Mouse (Mus musculus): Measurements from ENCODE around the gene Plin4.

Plin4 gene

DNA sequence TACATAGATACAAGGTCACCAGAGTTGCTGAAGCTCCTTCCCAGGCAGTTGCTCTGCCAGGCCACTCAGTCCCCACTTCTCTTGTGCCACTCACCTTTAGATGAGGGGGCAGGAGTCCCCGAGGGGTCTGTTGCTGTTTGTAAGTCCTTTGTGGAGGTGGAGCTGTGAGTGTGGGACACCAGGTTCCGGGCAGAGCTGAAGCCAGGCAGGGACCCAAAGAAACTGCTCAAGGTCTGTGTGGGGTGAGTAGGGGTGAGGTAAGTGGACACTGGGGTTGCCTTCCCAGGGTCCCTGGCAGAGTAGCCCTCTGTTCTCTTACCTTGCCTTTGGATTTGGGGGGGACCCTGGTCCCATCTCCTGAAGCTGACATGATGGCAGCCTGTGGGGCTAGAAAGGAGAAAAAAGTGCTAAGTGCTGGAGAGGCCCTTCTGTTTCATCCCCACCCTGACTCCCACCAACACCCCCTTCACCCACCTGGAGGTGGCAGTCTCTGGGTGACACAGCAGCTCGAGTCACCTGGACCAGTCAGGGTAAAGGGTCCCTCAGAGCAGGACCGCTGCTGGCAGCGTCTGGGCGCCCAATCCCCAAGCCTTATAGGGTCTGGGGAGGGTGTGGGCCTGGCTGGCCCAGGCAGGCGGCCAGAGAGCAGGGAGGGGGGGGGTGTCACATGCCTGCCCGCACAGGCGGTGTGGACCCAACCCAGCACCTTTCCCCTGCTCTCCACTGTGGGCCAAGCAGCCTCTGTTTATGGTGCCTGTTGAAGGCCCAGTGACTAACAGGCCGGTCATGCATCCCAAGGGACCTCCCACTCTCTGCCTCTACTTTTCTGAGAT lies at the start of gene Plin4:
Gene Plin4, minus strand, starts transcription at position 585 of the 833 bp plus-strand sequence.
- DNase-seq (ENCODE audit: low spot score), result peak; percentile 64

DNA sequence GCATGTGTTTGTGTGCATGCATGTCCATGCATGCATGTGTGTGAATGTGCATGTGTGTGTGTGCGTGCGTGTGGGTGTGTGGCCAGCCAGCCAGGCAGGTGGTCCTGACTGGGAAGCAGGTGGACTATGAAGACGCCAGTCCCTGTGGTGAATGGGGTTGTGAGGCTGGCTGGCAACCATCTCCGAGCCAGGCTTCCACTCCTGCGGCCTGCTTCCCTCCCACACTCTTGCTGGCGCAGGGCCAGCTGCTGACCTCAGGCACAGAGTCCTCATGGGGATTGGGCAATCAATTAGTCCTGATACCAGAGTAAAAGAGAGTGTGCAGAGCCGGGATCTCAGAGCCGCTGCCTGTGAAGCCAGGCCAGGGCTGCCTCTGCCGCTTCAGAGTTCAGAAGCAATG lies 44.0 kb upstream of the Plin4 start:
- peak; percentile 47 for DNase-seq (ENCODE audit: low spot score)

DNA sequence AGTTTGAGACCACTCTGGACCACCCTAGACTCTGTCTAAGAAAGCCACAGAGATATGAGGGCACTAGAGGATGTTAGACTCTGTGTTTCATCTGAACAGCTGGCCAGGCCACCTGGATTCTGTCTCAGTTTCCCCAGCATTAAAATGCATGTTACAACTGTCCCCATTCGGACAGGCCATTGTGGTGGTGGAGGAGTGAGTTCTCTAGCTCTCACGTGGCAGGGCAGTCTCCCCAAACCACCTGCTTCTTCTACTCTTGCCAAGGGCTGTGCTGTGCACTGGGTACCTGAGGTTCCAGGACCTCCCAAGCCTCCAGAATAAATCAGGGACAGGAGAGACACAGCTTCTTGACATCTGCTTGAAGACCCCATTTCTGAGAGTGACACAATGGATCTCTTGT lies 40.3 kb upstream of the Plin4 start:
- no peak for DNase-seq (ENCODE audit: low spot score)

DNA sequence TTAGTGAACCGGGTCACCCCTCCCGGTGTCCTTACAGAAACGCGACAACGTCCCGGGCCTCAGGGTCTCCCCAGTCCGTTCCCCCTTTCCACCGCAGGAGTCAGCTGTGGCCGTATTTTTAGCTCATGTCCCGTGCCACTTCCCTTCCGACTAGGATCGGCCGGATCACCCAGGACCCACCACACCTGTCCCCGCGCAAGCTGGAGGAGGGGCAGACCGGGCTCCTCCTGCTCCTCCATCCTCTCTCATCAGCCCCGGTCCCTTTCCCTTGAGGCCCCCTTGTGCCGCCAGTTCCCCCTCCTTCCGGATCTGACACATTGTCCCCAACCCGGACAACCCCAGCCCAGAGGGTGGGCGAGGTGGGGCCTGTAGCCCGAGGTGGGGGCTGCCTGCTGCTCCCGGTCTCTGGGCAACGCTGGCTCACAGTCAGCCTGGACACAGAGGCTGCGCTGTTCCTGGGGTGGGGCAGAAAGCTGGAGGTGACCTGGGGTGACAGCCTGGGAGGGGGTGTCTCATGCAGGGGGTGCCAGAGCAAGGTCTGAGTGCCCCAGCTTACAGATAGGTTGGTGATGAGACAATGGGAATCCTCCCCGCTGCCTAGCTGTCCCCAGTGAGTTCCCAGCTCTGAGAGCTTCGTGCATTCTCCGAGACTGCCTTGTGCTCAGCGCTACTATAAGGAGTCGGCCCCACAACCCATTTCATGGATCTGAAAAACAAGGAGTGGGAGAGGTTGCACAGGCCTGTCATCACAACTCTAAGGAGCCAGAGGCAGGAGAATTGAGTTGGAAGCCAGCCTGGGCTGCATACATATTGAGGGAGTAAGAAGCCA lies 39.4 kb upstream of the Plin4 start:
- no peak for DNase-seq (ENCODE audit: low spot score)

DNA sequence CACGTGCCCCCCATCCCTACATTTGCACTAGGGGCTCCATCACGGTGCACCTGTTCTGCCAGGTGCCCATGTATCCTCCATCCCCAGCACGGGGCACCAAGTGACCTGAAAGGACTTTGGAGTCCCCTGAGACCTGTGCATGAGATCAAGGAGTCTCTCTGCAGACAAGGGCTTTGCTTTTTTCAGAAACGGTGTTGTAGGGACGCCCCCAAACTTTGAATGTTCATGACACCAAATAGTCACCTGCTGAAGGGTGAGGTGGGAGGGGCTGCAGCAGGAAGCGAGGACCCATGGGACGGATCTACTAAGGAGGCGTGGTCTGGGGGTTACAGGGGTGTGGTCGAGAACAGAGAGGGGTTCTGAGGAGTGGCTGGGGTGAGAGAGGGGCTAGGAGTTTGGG lies 38.7 kb upstream of the Plin4 start:
- no peak for DNase-seq (ENCODE audit: low spot score)

DNA sequence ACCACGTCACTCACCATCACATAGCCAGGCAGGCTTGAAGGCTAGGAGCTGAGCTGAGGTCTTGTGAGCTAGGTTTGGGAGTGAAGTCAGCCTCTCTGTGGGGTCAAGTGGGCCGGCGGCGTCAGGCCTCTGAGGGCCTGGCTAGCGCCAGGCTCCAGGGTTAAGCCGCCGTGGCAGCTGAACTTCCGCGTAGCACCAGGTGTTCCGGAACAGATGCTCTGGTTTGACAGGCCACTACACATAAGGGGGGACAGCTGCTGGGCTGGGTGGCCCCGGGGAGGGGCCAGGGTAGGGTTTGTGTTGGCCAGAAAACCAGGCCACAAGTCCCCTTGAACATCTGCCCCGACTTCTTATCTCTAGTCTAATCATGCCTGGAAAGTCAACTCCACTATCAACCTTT lies 37.8 kb upstream of the Plin4 start:
- no peak for DNase-seq (ENCODE audit: low spot score)

DNA sequence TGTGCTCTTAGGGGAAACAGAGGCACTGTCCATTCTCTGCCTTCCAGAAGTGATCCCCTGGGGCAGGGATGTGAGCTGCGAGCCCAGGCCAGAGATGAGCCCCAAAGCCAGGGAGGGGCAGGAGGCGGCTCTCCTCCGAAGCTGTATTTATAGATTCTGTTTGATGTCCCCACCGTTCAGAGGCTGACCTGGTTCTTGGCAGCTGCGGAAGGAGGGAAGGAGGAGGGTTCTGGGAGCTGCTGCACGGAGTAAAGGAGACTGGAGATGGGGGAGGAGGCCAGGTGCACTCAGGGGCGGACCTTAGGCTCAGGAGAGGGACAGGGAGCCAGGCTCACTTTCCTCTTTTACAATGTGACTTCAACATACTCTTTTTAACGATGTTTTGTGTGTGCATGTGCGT lies 36.5 kb upstream of the Plin4 start:
- no peak for DNase-seq (ENCODE audit: low spot score)

DNA sequence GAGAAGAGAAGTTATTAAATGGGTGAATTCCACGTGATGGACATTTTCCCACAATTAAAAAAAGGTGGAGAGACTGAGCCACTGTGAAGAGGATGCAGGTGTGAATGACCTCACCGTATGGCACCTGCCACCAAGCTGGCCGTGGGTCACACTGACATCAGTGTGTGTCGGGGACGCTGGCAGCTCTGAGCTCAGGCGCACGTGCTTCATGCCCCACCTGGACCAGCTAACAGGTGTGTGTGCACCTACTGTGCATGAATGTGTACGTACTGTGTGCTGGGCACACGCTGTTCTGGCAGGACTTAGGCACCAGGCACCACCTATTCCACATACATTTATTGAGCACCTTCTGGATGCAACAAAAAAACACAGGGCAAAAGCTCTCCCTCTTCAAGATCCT lies 34.9 kb upstream of the Plin4 start:
- DNase-seq (ENCODE audit: low spot score), result no peak

DNA sequence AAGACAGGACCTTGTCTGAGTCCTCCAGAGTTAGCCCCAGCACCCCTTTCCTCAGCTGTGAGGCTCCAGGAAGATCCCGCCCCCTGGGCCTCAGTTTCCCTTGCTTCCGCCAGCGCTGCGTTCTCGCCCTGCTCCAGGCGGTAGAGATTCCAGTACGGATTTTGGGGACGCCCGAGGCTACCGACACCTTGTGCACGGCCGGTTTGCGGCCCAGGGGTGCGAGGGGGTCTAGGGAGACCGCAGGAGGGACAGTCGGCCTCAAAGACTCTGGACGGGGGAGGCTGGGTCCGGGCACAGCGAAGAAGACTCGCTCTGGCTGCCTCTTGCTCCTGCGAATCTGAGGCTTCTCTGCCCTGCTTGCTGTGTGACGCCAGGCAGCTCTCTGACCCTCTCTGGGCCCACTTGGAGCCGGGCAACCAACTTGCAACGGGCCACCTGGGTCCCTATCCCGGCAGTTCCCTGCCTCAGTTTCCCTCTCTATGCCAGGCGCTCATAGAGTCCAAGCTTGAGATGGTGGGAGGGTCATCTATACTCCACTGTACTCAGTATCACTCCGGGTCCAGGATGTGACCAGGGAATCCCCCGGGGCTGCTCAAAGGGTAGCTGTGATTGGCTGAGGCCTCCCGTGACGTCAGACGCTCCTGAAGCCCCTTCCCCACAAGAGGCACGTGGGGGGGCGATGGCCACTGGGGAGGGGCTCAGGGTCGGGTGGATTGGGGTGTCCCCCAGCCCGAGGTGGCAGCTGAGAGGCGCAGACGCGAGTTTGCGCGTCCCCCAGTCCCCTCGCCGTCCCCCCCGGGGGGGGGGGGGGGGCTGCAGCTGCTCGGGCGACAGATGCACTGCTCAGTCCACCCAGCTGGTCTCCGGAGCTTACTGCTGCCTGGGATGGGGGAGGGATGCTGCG lies 32.4 kb upstream of the Plin4 start:
- no peak for DNase-seq (ENCODE audit: low spot score)

DNA sequence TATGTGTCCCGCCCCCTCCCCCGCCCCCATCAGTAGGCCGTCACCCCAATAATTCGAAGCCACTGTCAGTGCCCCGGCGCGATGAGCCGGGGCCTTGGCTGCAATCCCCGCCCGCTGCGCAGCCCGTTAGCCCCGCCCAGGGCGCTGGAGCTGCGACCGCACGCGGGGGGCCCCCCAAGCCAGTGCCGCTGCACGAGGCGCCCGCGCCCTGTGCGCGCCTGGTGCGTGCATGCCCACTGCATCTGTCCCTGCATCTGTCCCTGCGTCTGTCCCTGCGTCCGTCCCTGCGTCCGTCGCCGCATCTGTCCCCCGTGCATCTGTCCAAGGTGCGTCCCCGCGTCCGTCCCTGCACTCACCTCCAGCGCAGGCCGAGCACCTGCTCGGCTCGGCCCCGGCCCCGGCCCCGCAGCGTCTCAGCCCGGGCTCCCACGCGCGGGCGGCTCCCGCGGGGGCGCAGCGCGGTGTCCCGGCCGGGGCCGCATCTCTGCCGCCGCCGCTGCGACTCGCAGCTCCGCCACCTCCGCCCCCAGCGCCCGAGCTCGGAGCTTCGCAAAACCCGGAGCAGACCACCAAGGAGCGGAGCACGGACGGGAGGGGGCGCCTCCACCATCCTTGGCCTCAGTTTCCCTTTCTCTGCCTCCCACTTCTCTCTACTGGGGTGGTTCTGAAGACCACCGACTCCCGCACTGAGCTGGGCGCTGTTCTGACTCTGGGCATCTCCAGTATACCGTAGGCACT lies 30.4 kb upstream of the Plin4 start, which contains the start of gene Sema6b:
Gene Sema6b, minus strand, starts transcription at position 486 of the 738 bp plus-strand sequence.
- peak; percentile 45 for DNase-seq (ENCODE audit: low spot score)

DNA sequence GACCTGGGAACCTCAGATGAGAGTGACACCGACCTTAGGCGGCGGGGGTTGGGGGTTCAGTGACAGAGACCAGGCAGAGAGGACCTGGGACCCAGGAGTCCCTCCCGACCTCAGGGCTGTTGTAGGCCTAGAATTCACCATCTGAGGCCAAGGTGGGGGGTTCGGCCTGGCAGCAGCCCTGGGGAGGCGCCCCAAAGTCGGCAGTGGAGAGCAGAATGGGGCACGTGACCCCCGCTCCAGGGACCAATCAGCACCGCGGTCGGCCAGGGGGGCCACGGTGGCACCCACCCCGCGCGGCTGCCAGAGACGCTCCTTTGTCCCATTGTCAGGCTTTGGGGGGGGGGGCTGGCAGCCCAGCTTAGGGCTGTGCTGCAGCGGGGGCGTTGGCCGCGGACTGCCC lies 29.8 kb upstream of the Plin4 start:
- DNase-seq (ENCODE audit: low spot score), result no peak

DNA sequence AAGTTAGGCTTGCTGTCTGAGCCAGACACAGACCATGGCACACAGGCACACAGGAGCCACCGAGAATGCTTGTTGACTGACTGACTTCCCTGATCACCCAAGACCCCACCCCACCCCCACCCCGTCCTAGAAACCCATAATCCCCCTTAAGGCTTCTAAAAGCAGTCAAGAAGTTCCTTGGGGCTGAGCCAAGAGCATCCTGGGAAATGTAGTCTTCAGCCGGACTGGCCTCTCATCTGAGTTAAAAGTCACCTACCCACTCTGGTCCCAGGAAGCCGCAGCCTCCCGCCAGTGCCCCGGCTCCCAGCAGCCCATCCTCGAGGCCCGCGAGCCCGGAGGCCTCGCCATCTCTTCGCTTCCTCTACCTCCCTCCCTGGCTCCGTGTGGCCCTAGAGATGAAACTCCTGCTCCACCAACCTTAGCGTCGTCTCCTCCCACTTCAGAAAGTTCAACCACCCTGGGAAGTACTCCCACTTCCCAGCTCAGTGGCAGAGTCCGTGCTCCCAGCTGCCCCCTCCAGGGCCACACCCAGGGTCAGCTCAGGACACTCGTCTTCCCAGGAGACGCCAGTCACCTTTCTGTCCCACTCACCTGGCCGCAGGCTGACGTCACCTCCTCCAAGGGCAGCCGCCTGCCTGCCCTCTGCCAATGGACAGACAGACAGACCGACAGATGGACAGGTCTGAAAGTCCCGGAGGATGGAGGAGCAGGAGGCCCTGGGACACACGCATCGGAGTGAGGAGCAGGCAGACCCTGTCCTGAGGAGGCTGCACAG lies 28.4 kb upstream of the Plin4 start:
- no peak for DNase-seq (ENCODE audit: low spot score)

DNA sequence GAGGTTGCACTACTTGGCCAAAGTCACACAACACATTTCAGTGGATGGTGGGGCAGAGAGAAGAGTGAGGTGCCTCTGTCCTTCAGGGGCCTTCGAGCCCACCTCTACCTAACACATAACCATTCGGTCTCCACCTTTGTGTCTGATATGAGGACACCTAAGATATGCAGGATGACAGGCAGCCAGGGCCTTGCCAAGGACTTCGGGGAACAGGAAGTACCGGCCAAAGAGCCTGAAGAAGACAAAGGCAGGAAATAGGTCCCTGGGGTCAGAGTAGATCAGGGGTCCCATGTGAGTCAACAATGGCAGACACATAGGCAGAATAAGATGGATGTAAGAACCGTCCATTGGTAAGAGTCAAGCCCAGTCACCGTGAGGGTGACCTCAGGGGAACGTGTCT lies 27.0 kb upstream of the Plin4 start:
- no peak for DNase-seq (ENCODE audit: low spot score)

DNA sequence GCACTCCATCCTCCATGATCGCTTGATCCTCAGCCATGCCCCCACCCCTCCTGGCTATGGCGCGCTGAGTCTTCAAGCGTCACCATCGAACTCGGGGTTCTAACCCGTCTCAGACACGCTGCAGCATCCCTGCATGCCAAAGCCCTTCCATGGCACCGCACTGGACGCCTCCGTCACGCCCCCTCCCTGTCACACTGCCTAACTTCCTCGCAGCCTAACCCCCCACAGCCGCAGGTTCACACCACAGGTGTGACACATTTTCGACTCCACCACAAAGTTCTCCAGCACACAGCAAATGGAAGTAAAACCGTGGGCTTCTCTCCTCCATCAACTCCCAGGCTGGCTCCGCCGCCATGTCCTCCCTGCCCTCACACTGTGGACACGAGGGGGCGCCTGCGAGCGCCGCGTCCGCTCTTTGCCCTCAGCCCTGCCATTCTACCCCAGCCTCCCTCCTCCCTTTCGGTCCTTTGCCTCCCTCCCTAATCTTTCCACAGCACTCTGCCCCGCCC lies 24.9 kb upstream of the Plin4 start:
- peak; percentile 70 for DNase-seq (ENCODE audit: low spot score)

DNA sequence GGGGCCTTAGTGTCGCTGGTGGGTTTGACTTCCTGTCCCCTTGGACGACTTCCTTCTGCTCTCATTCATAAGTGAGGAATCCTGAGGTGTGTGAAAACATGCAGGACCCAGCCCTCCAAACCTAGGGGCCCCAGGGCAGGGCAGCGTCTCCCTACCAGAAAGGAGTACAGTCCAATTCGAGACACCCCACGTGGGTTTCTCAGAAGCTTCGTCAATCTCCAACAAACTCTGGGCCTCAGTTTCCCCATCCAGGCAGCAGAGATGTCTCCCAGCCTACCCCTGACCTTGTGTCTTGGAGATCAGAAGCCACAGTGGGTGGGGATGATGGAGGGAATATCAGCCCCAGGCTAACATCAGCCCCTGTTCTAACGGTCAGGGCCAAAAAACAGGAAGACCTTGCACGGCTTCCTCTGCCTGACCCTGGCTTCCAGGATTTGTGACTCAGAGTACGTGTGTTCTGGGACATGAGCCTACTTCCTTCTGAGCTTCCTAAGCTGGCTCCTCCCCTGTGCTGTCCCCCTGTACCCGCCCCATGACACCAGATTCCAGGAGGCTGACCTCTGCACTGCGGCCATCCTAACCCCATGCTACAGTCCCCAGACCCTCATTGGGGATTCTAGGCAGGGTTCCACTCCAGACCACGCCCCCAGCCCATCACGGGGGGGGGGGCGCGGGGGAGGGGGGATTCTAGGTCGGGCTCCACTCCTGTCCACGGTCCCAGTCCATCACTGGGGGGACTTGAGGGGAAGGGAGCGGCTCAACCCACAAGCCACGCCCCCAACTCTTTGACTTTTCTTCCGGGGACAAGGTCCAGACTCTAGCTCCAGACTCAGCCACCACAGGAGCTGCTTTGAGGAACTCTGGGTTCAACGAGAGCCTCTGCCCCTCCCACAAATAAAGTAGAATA lies 24.1 kb upstream of the Plin4 start:
- peak; percentile 54 for DNase-seq (ENCODE audit: low spot score)

DNA sequence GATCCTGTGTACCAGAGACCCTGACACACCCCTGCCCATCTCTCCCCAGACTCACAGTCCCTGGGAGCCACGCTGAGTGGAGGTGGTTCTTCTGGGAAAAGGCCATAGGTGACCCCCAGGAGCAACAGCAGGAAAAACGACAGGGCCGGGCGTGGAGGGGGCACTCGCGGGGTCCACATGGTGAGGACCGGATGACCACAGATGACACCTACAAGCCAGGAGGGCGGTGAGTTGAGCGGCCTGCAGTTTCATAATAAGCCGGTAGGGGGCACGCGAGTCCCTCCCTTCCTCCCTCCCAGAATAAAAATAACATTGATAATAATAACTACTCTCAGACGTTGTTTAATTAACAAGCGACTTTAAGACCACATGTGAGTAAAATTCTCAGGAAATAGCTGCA lies 23.1 kb upstream of the Plin4 start:
- peak; percentile 51 for DNase-seq (ENCODE audit: low spot score)

DNA sequence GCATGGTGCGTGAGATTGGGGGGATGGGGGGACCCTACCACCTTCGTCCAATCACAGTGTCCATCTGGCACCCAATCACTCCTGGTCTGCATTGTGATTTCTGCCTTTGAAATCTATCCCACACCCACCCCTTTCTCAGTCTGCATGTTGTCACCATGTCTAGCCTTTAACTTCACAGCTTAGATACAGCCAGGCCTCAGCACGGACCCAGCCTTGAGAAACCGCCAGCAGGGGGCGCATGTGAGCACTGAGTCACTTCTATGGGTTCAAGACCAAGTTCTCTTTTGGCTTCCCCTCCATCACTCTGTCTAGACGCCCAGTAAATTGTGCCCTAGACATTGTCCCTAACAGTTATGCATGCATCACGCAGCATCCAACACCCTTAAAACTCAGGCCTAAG lies 22.2 kb upstream of the Plin4 start:
- DNase-seq (ENCODE audit: low spot score), result peak; percentile 69

DNA sequence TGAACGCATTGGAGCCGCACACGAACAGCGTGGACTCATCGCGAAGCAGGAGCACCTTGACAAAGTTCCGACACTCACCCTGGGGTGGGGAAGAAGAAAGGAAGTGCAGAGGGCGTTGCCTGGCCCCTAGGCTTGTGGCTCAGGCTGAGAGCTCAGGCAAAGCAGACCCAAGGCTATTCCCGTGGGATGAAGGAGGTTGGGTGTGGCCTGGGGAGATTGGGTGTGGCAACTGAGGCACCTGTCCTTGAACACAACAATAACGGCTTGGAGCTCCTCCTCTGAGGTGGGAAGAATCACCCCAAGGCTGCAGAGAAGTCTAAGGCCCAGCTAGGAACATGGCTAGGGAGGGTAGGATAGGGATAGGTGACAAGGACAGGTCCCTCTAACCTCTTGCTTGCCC lies 21.5 kb upstream of the Plin4 start:
- no peak for DNase-seq (ENCODE audit: low spot score)

DNA sequence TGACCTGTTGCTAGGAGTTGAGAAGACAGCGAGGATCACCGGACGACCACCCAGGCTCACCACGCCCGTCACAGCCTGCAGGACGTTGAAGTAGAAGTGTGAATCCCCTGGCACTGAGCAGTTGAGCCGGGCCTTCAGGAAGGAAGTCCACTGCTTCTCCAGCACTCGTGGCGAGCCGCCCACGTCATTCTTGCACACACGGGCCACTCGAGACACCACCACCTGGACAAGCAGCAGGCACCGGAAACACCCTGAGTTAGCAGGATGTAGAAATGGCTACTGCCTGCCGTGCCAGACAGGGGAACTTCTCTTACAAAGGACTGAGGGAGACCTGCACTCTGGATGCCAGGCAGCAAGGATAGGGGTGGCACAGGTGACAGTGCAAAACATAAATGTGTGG lies 18.6 kb upstream of the Plin4 start:
- DNase-seq (ENCODE audit: low spot score), result no peak

All from urinary bladder, postnatal 14 days (tissue).